Mouse (Mus musculus) kidney, postnatal 36 days (tissue): ENCODE measurements around the gene Higd1b.

Experiments used
- DNase-seq, 2 experiments: peaks; one replicate each; pipeline ENCODE4 v3.0.0; 2021 to 2022; ENCODE audit warnings: mixed read lengths in 2 of 2

Higd1b gene

GRCm38 (mm10) chr11:102838616-102839150, 3.0 kb downstream of the Higd1b start:
- DNase-seq = no peak

- no peak for DNase-seq
Measured at GRCm38 (mm10) chr11:102845926-102846325, 10.3 kb downstream of the Higd1b start.

GRCm38 (mm10) chr11:102851883-102852282, 16.2 kb downstream of the Higd1b start:
- DNase-seq = peak; percentile 69 to 93

- no peak for DNase-seq
Measured at GRCm38 (mm10) chr11:102853760-102854159, 18.1 kb downstream of the Higd1b start.

- DNase-seq = no peak
Measured at GRCm38 (mm10) chr11:102855941-102856340, 20.3 kb downstream of the Higd1b start.

- DNase-seq = no peak
Measured at GRCm38 (mm10) chr11:102858951-102859350, 23.3 kb downstream of the Higd1b start.

GRCm38 (mm10) chr11:102859933-102860332, 24.3 kb downstream of the Higd1b start:
- no peak for DNase-seq

GRCm38 (mm10) chr11:102864272-102864671, 28.6 kb downstream of the Higd1b start:
- peak; percentile 74 to 91 for DNase-seq

GRCm38 (mm10) chr11:102874801-102875334, 39.2 kb downstream of the Higd1b start:
- no peak for DNase-seq

GRCm38 (mm10) chr11:102879558-102879957, 43.9 kb downstream of the Higd1b start:
- DNase-seq = no peak

- peak; percentile 92 to 95 for DNase-seq
Measured at GRCm38 (mm10) chr11:102880585-102881313, 45.1 kb downstream of the Higd1b start, which contains the start of the genes Eftud2 and Ccdc103. Eftud2 (minus strand) TSS chr11:102880985. Ccdc103 (plus strand) TSS chr11:102881204.

- no peak for DNase-seq
Measured at GRCm38 (mm10) chr11:102881314-102882198, 45.9 kb downstream of the Higd1b start.

GRCm38 (mm10) chr11:102884616-102885219, 49.1 kb downstream of the Higd1b start, which contains the start of gene Fam187a:
Fam187a (plus strand) TSS chr11:102885169.
- no peak for DNase-seq

- DNase-seq = no peak
Measured at GRCm38 (mm10) chr11:102887433-102887832, 51.8 kb downstream of the Higd1b start.
